Mouse (Mus musculus): ENCODE measurements around the gene Sec11a.

Sec11a gene

DNA sequence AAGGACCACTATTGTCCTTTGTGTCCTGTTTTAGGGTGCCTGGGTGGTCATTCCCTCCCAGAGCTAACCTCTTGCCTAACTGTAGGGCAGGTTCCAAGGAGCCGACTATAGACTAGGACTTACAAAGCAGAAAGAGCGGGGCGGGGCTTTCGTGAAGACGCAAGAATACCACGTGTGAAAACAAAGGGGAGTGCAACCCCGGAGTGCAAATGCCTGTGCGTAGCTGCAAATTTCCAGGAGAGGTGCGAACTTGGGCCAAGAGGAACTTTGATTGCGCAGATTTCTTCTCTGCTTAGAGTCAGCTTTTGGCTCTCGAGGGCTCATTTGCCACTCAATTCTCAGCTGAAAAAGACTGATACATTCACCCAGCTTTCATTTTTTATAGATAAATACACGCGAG is 87.4 kb downstream of the Sec11a start:
- peak; percentile 69 to 71 for DNase-seq (ENCODE audit: low spot score in 2 of 2)

- DNase-seq (ENCODE audit: low spot score in 2 of 2) = peak; percentile 65 to 78
Measured at GRCm38 (mm10) chr7:80857181-80857580, 90.4 kb downstream of the Sec11a start.

DNA sequence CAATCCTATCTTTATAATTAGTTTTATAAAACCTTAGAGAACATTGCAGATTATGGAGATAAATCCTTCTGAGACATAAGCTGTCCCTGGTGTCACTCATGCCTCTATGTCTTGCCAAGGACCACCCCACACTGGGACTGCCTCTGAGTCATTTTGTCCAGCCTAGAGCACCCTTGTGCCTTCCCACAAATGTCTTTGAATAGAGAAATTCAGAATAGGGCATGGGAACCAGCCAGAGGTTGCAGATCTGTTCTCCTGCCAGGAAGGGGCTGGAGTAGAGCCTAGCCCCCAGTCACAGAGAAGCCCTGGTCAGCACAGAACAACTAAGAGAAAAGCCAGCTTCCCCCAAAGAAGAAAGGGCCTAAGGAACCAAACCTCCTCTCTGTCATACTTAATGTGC is 92.3 kb downstream of the Sec11a start:
- DNase-seq (ENCODE audit: low spot score in 2 of 2) = no peak
